Mouse (Mus musculus) monocyte, adult 2 months (primary cell): ENCODE results near the gene Adgrb3.

Experiments used
- DNase-seq, 2 experiments: peaks; one replicate each; pipeline ENCODE4 v3.0.0; 2022; ENCODE audit warnings: low spot score in 2 of 2, low read depth in 1 of 2

Gene Adgrb3

DNA sequence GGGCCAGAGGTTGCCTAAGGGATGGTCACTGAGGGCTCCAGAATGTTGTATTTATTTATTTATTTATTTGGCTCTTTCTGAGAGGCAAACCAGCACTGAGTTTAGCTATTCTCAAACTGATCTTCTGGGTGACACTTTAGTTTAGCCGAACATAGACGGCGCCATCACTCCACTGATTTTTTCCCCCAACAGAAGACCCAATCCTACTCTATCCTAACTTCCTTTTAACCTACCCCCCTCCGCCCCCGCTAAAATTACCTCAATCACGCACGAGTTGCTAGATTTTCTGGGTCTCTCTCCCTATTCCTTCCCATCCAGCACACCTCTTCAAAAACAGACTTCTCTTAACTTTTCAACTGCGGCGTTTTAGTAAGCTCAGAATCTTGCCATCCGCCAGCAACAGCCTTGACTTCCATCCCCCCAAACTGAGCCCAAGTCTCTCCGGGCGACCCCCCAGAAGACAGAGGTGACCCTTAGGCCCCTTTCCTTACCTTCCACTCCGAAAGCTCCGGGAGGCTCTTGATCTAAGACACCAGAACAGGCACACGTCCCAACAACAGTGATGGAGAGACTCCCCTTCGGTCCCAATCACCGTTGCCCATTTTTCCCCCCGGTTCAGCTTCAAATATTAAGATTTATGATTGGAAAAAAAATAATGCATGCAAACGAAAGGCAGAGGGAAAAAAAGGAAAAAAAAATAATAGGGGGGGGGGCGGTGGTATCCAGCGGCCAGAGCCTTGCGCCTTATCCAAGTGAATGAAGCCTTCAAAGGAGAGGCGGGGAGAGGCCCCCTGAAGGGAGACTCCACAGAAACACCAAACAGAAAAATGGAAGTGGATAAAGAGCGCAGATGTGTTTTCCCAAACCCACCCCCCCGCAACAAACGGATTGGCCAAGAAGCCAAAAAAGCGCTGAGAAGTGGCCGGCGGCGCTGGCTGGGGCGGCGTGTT is at the start of gene Adgrb3:
Gene Adgrb3 (minus strand): TSS at position 737 of the 950 bp plus-strand sequence.
- no peak for DNase-seq

DNA sequence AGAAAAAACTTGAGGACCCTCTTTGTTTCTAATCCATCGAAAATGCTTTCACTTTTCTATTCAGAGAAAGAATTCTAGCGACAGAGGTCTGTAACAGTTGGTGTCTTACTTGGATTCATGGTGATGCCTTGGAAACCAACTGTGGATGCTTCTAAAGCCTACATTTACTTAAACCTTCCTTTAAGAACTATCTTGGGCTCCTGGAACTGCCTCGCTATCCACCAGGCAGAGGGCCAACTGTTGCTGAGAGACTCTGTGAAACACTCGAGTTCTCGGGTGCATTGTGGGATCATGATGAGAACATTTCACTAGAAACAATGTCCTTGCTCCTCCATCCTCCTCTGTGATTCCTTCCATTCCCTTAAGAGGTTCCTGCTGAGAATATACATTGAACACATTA is 48.0 kb upstream of the Adgrb3 start:
- DNase-seq = no peak

DNA sequence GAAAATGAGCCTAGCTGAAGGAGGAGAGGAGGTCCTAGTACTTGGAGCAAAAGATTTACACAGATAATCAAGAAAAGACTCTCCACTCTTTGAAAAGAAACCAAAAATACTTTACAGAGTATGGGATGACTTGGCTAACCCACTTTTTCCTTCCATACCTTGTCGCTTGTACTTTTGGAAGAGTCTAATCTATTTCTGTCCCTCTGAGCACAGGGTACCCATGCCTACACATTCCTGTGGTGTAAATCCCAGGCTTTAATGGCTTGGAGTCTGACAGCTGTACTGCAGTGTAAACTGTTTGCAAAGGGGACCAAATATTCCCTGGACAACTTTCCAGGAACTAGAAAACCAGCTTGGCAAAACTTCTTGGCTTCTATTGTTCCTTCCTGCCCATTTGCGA is 28.0 kb upstream of the Adgrb3 start:
- no peak for DNase-seq

DNA sequence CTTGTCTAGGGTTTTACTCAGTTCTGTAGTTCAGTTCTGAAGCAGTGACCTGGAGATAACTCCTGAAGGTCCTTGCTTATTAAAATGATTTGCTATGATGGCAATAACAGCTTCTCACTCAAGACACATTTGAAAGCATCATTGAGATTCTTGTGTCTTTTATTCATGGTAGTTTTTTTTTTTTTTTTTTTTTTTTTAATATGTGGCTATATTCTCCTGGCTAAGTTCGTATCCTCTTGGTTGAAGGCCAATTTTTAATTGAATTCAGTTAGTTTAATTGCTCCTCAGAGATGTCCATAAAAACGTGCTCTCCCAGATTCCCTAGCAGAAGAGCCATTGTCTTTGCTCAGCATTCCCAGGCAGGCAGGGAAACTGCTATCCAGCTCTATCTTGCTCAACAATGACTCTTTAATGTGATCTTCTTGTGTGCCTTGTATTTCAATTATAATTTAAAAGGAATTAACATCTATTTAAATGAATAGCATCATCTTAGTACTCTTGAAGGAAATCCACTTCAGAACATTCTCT is 25.0 kb upstream of the Adgrb3 start:
- no peak for DNase-seq

DNA sequence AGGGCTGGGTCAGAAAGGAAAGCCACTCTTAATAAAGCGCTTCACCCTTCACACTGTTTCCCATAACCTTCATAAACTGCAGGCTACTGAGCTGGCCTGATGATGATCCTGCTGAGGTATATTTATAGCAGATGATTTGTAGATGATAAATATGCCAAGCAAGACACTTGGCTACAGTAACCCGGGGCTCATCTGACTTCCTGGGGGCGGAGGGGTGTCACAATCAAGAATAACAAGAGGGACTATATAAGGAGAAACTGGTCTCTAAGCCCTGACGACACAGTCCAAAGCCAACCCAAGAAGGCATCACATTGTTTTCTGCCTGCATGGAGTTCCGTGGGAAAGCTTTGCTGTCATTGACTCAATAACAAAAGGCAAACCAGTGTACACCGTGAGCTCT is 2.8 kb upstream of the Adgrb3 start:
- no peak for DNase-seq

DNA sequence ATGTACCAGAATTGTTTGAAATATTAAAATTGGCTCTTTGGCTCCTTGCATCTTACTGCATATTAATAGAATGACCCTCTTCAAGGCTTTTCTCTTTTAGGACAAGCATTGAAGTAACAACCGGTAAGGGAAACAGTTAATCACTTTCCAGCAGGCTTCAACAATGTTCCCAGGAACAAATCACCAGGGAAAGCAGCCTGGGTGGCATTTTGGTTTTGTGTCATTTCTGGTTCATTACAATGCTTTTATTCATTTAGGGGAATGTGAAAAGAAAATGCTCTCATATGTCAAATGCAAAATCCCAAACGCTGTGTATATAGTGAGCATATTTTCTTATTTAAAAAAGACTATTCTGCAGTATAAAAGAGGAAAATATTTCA is 2.0 kb upstream of the Adgrb3 start:
- DNase-seq = no peak

DNA sequence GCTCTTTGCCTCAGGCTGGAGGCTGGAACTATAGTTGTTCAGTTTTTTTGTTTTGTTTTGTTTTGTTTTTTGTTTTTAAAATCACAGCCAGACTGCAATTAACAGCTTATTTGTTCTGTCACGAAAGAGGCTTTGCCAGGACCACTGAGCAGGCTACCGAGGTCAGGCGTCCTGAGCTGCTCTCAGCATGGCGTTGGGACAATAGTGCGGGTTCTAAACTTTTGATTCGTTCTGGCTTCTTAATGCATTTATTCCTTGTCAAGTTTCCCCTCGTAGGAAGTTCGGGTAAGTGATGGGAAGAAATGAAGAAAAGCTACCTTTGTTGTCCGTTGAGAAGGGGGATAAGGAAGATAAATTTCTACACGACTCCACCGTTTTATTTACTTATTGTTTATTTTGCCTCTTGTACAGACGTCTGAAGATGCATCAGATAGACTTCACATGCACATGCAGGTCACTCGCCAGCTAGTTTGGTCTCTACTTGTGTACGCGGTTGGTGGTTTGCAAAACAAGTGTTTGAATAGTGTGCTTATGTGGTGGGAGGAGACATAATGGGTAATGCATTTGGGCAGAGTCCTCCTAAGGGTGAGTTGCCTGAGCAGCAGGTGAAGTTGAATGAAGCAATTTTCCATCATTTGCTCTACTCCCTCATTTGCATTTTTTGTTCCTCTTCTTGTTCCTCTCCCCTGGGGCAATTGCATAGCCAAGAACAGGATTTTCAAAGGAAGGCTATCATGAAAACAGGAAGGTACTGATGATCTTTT is 1.4 kb upstream of the Adgrb3 start:
- no peak for DNase-seq

DNA sequence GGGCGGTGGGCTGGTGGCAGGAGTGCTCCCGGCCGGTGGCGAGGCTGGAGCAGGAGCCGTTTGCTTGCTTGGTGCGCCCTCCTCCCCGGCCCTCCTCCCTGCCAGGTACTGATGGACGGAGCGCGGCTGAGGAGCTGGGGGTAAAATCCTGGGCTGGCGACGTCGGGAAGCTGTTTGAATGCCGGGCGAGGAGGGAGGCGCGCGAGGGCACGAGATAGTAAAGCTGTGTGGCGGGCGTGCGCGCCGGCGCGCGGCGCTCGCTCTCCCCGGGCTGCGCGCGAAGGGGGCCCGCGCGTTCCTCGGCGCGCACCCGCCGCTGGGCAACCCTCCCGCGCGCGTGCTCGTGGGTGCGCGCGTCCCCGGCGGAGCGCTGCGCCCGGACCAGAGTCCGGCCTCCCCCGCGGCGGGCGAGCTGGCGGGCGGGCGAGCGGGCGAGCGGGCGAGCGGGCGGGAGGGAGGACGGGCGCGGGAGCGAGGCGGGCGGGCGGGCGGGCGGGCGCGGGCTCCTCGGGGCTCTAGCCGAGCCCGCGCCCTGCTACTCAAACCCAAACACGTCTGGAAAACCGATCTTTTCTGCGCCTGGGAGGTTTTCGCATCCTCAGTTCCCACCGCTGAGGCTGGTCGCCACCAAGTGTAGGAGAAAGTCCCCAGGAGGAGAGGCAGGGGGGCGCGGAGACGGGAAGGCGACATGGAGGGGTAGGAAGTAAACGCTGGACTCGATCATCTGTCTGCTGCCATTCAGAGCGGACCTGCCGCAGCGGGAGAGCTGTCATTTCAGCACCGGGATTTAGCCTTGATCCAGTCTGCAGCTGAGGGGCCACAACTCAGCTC is 629 bp upstream of the Adgrb3 start:
- DNase-seq = no peak

DNA sequence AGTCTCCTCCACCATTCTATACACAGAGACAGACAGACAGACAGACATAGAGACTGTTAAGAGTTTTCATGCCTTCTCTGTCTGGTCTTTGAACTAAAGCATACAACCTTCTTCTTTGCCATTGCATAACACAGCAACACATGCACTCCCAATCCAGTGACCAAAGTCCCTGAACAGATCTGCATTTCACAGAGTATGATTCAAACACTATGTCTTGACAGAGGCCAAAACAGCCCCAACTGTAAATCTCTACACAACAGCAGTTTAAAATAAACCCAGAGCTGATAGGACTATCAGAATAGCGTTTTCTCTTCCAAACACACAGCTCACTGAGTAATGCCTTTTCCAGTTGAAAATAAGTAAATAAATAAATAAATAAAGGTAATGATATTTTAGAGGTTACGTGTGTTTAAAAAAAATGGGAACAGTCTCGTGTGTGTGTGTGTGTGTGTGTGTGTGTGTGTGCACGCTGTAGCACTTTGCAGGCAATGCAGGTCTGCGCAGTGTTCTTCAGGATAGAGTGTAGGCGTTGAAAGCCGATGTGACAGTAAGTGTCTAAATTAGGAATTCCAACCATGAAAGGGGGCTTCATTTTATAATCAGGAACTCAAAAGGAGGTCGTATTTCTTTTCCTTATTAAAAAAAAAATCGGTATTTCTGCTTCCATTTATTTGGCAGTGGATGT is 1.3 kb downstream of the Adgrb3 start:
- no peak for DNase-seq

DNA sequence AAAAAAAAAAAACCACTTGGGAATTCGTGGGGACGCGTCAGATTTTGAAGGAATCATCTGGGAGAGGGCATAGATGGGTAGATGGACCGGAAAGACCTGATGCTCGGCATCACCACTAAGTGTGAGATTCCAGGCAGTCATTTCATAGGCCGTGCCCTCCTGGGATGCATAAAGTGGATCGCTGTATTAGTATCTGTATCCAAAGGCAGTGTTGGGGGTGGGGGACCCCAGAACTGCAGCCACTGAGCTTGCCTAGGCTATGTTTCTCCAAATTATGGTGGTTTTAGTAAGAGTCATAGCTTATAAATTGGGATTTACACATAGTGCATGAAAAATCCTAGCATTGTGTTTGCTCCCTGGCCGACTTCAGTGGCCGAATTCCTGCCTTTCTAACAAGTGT is 2.1 kb downstream of the Adgrb3 start:
- DNase-seq = no peak

DNA sequence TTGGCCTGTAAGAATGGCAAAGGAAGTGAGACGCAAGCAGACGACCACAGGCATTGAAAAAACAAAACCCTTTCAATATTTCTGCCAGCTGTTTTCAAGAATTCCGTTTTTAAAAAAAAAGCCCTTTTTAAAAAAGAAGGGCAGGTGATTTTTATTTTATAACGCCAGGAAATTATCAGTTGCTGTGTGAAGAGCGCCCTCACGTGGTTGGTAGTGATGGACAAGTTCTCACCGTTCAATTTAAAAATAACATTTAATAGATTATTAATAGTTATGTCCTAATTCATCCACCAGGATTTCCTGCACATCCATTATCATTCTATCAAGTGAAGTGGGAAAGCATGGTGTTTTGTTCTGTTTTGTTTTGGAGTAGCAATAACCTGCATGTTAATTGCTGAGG is 2.7 kb downstream of the Adgrb3 start:
- DNase-seq = no peak

DNA sequence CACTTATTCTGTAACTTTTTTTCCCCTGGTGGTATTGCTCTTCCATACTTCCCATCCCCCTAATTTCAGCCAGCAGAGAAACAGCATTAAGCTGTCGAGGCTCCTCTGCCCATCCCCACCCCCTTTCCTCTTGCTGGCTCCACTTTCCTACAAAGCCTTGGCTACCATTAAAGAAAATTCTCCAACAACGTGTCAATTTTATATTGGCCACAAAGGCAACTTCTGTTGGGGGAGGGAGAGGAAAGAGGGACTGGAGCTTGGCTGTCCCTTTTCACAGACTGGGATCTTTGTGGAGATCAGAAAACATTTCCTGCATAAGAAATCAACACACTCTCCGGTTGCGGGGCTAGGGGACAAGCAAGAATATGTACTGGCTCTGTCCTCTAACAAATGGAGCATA is 4.9 kb downstream of the Adgrb3 start:
- no peak for DNase-seq

DNA sequence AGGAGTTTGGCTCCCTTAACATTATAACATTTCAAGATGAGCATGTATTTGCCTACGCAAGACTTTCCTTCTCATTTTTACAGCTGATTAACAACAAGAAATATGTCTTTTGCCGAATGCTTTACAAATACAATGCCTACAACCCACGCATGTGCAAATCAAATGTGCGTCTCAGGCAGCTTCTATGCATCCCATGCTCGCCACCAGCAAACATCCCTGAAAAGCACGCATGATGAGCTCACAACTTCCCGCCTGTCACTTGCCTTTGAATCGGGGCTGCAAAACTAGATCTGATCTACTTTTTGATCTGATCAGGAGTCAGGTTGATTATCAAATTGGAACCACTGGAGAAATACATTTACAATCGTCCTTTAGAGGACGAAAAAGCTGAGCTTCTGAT is 5.5 kb downstream of the Adgrb3 start:
- DNase-seq = no peak

DNA sequence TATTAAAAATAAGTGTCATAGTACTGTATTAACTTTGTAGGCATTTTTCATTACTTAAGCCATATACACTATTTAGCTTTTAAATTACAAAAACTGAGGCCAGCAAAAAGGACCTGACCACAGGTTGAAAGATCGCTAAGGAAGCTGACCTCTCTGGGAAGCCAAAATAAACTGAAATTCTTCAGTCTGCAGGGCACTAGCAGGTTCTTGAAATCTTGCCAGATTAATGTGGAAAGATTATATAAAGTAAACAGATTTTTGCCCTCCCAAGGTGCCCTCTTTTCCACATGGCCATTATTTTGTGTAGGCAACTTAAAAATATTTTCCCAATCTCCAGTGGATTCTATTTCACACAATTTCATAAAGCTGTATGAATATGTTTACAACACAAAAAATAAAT is 14.0 kb downstream of the Adgrb3 start:
- DNase-seq = no peak

DNA sequence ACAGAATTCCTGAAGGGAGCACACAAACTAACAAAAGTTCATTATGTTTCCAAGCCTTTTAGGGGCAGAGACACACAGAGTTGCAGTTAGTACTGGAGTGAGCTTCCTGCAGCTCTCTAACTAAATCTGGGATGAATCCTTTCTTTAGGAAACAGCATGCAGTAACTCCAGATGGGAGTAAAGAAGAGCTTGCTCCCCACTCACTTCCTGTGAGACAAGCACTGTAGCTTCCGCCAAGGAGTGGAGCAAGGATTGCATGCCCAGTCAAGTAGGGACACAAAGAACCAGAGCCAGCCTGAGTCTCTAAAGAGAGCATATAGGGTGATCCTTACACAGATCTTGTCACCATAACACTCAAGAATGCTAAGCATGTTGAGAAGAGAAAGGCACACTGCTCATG is 50.7 kb downstream of the Adgrb3 start:
- DNase-seq = no peak

DNA sequence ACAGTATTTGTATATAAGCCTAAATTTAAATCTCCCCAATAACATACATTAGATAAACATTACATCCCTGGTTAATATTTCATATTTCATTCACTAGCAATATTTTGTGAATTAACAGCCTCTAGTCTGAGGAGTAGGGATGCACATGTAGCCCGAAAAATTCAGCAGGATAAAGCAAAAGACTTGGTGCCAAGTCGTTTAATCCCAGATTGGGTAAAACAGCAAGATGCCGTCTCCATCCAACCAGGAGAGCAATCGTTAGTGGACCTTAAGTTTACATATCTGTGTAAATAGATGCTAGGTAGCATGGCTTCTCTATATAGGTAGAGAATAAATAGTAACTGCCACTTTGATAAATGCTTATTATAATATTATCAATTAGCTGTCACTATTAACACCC is 52.0 kb downstream of the Adgrb3 start:
- DNase-seq = no peak

DNA sequence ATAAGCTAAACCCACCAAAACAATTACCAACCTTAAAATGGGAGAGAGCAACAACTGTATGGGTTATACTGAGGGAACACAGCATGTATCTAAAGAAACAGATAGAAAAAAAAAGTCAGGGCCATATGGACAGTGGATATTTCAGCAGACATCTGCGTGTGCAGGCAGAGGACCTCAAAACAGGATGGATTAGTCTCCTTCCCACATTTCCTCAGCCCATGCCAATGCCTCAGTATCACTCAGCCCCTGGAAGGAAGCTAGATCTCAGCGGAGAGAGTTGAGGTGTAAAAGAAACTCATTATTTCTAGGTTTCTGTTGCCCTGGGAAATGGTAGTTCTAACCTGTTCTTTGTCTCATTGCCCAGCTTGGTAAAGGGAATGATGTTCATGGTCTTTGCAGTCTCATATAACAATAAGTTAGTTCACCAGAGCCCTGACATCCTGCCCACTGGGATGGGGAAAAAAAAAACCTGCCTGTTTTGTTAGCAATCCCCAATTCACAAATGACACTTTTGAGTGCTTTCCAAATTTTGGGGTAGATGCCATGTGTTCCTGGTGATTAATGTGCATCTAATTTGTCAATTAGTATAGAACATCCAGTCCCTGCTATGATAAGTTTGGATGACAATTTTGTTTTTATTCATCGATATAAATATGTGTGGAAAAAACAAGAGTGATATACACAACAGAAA is 53.9 kb downstream of the Adgrb3 start:
- no peak for DNase-seq

DNA sequence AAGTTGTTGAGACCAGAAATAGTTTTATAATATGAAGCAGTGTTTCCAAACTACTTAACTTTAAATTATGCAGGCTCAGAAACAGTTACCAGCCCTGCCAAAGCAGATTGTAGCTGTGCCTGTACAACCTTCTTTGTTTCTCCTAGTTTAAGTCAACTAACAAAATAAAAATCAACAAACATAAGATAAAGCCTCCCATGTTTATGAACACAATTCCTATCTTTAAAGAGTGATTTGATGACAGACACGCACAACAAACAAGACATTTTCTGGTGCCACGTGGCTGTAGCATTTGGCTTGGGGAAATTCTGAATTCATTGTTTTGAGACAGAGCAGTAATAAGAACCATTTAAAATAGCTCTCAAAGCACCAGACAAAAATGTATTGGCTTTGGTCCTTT is 60.5 kb downstream of the Adgrb3 start:
- DNase-seq = no peak

DNA sequence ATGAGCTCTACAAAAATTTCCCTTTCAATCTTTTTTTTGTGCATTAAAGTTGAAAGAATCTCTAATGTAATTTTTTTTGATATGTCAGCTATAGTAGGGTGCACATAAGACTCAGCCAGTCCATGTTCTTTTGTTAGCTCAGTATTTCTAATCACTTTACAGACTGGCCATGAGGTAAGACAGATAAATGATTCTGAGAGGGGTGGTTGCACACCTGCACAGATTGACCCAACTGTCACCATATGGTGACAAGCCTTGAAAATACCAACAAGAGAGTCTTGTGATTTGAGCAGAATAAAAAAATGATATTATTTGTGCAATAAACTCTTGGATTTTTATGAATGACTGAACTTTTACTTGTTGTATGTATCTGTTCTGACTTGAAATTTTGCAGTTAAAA is 74.2 kb downstream of the Adgrb3 start:
- no peak for DNase-seq

DNA sequence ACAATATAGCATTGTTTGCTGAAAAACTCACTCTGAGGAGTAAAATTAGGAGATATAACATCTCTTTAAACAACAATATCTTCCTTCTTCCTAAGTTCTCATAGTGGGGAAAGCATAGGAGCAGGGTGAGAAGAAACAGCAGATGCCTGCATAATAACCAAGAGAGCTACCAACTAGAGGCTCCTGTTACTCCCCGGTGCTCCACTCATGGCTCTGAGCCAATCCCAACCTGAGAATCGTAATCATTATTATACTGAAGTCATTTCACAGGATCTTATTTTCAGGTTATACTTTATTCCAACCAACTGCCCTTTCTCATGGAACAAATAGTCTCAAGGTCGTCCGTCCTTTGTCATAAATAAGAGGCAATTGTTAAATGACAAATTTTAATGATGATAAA is 75.0 kb downstream of the Adgrb3 start:
- DNase-seq = no peak
